Mouse (Mus musculus) T-helper 2 cell (primary cell): Measurements from ENCODE around the gene Asf1b.

Experiments
- in situ Hi-C: fragments of 300-600 bp; cut with MboI, MseI; formaldehyde crosslinking; loops from one replicate; pipeline ENCODE4 v1.15.1; 2025; ENCODE audit warnings: high pct_unique_total_duplicates

Gene Asf1b

DNA sequence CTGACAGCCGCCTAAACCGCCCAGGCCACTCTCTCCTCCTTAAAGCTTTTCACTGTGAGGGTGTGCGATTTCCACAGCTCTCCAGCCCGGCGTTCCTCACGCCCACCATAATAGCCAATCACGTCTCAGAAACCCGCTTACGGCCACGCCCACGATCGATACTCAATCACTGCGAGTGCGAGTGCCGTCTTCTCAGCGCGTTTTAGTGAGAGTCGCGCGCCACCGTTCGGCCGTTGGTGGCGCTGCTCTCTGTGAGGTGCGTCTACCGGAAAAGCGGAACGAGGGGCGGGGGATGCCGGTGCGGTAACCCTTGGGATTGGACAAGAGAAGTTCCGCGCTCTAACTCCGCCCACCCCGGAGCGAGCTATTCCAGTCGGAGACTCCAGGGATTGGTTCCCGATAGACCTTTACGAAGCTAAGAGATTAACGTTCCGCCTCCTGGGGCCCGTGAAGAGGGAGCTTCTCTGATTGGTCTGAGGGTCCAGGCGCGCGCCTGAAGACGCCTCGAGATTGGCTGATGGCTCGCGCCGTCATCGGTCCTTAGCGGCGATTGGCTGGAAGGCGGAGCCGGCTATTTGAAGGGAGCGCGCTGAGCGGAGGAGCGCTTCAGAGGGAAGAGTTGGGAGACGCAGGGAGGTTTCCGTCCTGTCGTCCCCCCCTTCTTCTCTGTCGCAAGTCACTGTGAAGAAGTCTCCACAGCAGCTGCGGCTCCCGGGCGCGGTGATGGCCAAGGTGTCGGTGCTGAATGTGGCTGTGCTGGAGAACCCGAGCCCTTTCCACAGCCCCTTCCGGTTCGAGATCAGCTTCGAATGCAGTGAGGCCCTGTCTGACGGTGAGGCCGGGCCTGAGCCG is at the start of gene Asf1b, which contains the start of gene Gm10644:
Gene Asf1b, plus strand, starts transcription at position 402 of the 852 bp plus-strand sequence.
Gene Gm10644, minus strand, starts transcription at position 100 of the 852 bp plus-strand sequence.
- in situ Hi-C loops: no loop called here

- in situ Hi-C loops: no loop called here
Observed at GRCm38 (mm10) chr8:83908583-83908982, 46.7 kb upstream of the Asf1b start.

DNA sequence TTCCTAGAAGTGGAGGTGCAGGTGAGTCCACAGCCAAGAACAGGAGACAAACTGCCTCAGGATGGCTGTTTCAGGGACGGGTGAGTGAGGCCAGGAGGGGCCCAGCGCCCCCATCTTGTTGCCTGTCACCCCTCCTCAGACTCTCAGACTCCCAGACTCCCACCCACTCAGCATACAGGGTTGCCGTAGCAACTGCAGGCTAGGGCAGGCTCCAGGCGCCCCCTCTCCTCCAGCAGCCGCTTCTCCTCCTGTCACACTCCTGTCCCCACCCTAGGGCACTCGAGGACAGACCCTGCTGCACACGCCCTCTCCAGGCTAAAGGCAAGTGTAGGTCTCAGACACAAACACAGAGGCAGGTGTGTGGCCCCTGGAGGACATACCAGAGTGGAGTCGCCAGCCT is 46.0 kb upstream of the Asf1b start:
- in situ Hi-C loops: no loop called here

- in situ Hi-C loops: no loop called here
Observed at GRCm38 (mm10) chr8:83911809-83912731, 43.2 kb upstream of the Asf1b start.

DNA sequence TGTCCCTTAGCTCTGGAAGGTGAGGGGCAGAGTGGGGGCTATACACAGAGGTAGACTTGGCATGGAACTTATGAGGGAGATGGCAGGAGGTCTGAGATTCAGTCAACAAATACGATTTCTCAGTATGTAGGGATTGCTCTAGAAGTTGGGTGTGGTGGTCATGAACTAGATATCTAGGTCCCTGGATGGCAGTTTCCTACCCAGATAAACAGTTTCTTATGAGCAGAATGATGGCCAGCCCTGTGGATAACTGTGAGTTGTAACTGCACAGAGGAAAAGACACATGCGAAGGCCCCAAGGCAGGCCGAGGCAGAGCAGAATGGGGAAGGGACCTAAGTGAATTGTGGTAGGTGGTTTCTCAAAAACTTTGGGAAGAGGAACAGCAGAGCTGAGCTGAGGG is 41.1 kb upstream of the Asf1b start:
- in situ Hi-C loops: no loop called here

GRCm38 (mm10) chr8:83914860-83915259 is 40.4 kb upstream of the Asf1b start:
- in situ Hi-C loops: no loop called here

- in situ Hi-C loops: no loop called here
Observed at GRCm38 (mm10) chr8:83916015-83916414, 39.3 kb upstream of the Asf1b start.

DNA sequence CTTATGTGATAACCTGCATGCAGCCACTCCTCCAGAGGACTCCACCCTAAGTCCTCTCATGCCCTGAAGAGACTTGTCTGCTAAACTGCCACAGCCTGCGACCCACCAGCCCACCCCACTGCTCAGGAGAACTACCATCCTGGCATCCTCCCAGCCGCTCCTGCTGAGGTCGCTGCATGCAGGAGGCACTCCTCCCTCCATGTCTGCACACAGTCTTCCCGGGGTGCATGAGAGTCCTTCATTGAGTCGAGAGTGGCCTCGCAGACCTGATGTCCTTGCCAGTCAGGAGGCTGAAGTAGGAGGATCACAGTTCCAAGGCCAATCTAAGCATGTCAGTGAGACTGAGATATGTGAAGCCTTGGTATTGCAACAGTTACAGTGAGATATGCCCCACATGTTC is 37.7 kb upstream of the Asf1b start:
- in situ Hi-C loops: no loop called here

- in situ Hi-C loops: no loop called here
Observed at GRCm38 (mm10) chr8:83921558-83921957, 33.7 kb upstream of the Asf1b start.

DNA sequence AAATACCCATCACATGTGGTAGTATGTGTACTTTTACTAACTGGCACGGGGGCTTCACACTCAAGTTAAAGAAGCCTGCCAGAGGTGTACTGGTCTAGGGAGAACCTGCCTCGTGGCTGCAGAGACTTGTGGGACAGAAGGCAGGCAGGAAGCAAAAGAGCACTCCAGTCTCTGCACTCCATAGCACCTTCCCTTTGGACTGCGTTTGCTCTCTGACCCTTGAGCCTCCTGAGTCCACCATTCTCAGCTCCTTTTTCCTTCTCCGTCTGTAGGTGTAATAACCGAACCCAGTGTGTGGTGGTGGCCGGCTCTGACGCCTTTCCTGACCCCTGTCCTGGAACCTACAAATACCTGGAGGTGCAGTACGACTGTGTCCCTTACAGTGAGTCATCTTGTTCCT is 32.6 kb upstream of the Asf1b start:
- in situ Hi-C loops: no loop called here

DNA sequence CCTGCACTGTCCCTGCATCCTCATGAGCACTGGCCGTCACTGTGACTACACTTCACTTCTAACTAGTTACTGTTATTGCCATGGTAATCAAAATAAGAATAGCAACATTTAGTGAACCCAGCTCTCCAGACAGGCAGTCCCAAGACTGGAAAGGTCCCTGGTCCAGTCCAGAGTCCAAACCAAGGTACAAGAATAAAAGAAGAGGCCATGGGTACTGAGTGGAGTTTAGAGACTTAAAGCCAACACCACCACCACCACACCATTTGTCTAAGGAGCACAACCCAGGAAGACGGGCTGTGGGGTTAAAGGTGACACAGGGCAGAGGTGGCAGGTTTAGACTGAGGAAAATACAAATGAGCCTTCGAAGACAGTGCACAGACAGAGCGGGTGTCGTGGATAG is 30.7 kb upstream of the Asf1b start:
- in situ Hi-C loops: no loop called here

- in situ Hi-C loops: no loop called here
Observed at GRCm38 (mm10) chr8:83926266-83926665, 29.0 kb upstream of the Asf1b start.

DNA sequence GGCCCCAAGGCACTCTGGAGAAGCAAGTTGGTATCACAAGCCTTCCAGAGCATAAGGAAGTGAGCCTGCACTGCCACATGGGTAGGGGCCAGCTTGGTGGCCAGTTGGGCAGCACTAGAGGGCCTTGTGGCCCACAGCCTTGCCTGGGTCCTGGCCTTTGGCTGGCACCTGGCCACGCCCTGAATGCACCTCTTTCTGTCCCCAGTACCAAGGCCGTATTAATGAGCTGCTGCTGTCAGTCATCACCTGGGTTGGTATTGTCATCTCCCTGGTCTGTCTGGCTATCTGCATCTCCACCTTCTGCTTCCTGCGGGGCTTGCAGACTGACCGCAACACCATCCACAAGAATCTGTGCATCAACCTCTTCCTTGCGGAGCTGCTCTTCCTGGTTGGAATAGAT is 21.1 kb upstream of the Asf1b start:
- in situ Hi-C loops: no loop called here

GRCm38 (mm10) chr8:83934994-83935393 is 20.3 kb upstream of the Asf1b start:
- in situ Hi-C loops: no loop called here

DNA sequence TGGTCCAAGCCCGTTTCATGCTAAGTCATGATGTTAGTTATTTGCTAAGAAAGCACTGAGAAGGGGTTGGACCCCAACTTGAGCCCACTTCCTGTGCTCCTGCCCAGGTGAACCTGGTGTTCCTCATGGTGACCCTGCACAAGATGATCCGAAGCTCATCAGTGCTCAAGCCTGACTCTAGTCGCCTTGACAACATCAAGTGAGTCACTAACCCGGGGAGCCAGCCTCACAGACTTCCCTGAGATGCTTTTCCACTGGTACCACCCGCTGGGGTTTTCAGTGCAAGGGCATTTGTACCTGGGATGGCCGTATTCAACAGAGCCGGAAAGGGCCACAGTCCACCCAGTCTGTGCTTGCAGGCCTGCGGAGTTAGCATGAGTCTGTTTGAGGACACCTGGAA is 19.9 kb upstream of the Asf1b start:
- in situ Hi-C loops: no loop called here

DNA sequence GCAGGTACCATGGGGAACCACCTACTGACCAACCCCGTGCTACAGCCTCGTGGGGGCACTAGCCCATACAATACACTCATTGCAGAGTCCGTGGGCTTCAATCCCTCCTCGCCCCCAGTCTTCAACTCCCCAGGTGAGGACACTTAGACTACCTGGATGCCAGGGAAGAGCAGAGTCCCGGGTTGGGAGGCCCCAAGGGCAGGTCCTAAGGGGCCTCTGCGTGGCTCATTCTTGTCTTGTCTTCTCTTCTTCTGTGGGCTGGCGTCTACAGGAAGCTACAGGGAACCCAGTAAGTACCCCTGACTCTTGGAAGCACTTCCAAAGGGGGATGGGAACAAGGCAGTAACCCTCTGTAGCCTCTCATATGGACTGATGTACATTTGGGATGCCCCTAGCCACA is 17.7 kb upstream of the Asf1b start:
- in situ Hi-C loops: no loop called here

DNA sequence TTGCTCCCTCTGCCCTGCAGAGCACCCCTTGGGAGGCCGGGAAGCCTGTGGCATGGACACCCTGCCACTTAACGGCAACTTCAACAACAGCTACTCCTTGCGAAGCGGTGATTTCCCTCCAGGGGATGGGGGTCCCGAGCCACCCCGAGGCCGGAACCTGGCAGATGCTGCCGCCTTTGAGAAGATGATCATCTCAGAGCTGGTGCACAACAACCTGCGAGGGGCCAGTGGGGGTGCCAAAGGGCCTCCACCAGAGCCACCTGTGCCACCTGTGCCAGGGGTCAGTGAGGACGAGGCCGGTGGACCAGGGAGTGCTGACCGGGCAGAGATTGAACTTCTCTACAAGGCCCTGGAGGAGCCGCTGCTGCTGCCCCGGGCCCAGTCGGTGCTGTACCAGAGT is 17.0 kb upstream of the Asf1b start:
- in situ Hi-C loops: no loop called here

DNA sequence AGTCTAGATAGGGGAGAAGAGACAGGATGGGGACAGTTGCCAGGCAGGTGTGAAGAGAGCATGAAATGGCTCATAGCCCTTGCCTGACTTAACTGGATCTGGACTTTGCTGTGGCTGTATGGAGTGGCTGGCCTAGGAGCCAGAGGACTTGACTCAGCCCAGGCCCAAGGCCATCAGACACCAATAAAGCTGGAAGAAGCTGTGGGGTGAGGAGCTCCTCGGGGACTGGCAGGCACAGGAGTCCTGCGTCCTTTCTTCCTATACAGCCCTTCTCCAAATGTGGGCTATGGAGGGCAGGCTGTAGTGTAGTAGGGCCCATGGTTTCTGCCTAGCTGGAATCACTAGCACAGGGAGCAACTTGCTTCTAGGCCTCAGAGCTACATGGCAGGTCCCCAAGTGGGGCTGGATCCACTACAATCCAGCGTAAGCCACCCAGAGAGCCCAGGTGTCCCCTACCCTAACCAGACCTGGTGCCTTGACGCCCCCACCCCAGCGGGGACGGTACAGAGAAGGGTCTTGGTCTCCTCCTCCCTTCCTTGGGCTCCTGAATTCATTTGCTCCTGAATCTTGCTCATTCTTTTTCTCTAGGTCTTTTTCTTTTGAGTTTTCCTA is 14.1 kb upstream of the Asf1b start:
- in situ Hi-C loops: no loop called here

DNA sequence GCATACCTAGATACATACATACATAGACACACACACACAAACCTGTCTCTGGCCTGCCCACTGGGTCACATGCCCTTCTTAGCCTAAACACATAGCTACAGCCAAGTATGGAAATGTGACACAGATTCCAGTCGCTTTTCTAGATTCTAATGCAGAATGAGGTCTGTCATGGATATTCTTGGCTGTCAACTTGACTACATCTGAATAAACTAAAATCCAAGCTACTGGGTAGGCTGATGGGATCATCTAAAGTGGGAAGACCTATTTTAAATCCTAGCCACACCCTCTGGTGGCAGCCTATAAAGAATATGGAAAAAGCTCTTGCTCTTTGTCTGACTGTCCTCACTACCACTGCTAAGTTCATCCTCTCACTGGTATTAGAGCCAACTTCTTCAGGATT is 12.9 kb upstream of the Asf1b start:
- in situ Hi-C loops: no loop called here

DNA sequence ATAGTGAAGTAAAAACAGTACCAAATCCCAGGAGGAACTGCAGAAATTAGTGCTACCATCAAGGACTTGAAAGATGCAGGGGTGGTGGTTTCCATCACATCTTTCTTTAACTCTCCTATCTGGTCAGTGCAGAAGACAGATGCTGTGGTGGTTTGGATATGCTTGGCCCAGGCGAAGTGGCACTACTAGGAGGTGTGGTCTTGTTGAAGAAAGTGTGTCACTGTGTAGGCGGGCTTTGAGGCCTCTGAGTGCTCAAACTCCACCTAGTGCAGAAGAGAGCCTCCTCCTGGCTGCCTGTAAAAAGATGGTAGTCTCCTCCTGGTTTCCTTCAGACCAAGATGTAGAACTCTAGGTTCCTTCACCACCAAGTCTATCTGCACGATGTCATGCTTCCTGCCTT is 9.8 kb upstream of the Asf1b start:
- in situ Hi-C loops: no loop called here

DNA sequence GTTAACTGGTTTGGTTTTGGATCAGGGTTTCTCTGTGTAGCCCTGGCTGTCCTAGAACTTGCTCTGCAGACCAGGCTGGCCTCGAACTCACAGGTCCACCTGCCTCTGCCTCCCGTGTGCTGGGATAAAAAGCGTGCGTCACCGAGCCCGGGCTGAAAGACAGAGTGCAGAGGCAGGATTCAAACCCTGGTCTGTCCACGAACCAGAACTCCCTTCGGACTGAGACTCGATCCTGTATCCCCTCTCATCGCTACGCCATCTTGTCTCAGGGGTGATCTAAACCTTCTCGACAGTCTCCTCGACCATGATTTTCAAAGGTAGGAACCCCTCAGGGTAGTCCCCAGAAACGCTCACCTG is 580 bp upstream of the Asf1b start:
- in situ Hi-C loops: no loop called here

DNA sequence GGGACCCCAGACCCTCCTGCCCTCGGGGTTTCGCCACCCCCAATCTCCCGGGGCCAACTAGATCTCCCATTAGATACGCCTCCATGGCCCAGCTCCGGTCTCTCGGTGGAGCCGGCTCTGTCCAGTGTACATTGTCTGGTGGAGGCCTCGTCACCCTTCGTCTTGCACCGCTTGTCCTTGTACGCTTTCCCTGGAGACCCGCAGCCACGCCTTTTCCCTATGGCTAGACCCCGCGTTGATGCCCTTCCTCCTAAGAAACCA is 581 bp downstream of the Asf1b start:
- in situ Hi-C loops: no loop called here

- in situ Hi-C loops: no loop called here
Observed at GRCm38 (mm10) chr8:83956789-83957188, 1.5 kb downstream of the Asf1b start.
